Mouse (Mus musculus) retina, postnatal 7 days (tissue): Measurements from ENCODE around the gene Myo5c.
"Not testable (repeated sequence)": the region's sequence is repeated elsewhere in the genome, so short reads cannot be mapped to it uniquely, and the experiment has no call there.

Experiments used
- DNase-seq: peaks from one replicate; pipeline ENCODE4 v3.0.0-alpha.2; 2012; ENCODE audit warnings: low read depth, low spot score

Gene Myo5c

GRCm38 (mm10) chr9:75243730-75244406, 12.0 kb downstream of the Myo5c start:
- no peak for DNase-seq

DNA sequence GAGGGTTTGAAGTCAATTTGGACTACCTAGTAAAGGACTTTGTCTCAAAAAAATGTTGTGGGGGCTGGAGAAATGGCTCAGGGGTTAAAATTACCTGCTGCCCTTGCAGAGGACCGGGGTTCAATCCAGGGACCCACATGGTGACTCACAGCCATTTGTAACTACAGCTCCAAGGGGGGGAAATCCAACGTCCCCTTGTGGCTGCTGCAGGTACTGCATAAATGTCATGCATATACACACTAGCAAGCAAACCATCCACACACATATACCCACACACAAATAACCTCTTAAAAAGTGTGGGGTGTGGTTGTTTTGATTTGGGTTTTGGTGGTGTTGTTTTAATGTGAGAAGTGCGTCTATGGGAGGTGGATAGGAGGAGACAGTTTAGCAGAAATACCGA, 12.7 kb downstream of the Myo5c start:
- DNase-seq, result no peak

- no peak for DNase-seq
These were observed 14.5 kb downstream of the Myo5c start for GRCm38 (mm10) chr9:75246080-75246930.

DNA sequence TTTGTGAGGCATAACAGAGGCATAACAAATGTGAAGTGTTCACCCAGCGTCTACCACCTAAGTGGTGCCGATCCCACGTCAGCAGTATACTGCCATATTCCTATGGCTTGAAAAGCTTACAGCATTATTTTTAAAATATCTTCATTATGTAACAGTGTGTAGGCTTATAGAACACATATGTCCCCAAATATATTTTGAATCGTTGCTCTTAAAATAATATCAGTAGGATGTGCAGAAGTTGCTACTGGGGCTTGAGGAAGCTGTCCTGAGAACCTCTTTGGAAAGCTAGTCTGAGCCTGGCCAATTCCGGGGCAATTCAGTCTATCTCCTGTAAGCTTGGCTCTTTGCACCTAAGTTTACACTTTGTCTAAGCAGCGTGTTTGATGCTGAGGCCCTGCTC, 16.1 kb downstream of the Myo5c start:
- no peak for DNase-seq

GRCm38 (mm10) chr9:75248359-75248758, 16.5 kb downstream of the Myo5c start:
- no peak for DNase-seq

DNA sequence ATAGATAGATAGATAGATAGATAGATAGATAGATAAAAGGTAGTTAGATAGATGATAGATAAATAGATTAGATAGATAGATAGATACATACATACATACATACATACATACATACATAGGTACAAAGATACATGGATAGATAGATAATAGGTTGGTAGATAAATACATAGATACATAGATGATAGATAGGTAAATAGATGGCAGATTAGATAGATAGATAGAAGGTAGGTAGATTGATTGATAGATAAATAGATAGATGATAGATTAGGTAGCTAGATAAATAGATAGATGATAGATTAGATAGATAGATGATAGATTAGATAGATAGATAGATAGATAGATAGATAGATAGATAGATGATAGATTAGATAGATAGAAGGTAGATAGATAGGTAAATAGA, 17.1 kb downstream of the Myo5c start:
- no peak for DNase-seq

GRCm38 (mm10) chr9:75253158-75253557, 21.3 kb downstream of the Myo5c start:
- DNase-seq, result not testable (repeated sequence)

DNA sequence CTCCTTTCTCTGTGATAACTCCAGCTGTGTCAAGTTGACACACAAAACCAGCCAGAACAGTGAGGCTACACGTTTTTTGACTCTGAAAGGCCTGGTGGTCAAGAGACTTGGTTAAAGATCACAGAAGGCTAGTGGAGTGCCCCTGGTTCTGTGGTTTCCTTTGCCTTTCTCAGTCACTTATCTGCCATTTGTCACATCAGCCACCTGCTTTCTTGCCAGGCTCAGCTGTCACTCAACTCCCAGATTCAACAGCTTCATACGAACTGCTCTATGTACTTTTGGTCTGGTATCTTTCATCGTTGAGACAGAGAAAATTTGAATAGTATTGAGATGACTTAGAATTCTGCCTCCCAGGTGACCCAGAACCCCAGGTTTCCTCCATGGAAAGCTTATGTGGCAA, 21.9 kb downstream of the Myo5c start:
- DNase-seq, result no peak

DNA sequence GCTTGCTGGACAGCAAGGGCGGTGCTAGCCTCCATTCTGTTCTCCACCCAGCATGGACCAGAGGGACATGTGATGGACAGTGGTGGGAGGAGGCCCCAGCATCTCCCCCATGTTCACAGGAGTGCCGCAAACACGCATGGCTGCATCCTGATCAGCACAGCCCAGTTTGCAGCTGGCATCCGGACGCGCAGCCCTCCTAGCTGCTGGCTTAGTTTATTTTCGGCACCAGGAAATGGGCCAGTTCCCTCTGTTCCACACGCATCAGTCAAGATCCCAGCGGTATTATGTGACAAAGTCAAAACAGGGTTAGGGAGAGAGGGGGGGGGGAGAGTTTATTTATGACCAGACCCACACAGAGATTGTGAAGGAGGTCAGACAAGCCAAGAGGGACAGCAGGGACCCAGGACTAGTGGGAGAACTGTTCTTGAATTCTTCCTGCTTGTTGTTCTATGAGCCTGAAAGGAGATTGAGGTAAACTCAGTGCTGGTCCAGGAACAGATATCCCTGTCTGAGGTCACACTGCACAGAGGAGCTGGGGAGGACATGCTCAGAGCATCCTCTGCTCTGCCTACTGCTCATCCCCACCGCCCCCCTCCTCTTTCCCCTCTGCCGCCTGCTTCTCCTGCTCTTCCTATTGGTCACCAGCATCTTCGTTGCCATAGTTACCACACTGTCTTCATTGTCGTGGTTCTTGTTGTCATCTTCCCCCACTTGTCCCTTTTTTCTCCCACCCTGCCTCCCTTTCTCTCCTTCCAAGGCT, 22.6 kb downstream of the Myo5c start:
- no peak for DNase-seq

- DNase-seq, result no peak
These were observed 24.2 kb downstream of the Myo5c start for GRCm38 (mm10) chr9:75255820-75256545.

- DNase-seq, result no peak
These were observed 27.0 kb downstream of the Myo5c start for GRCm38 (mm10) chr9:75258792-75259191.

DNA sequence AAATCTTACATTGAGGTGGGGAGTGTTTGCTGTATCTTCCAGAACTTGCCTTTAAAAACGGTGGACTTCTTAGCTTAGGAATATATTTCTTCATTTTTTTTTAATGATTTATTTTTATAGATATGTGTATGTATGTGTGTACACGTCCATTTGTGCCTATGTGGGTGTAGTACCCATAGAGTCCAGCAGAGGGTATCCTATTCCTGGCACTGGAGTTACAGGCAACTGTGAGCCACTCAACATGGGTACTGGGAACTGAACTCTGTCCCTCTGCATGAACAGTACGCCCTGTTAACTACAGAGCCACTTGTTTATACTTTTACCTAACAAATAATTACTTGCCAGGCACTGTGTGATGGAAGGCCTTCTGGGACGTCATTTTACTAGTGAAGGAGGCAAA, 27.8 kb downstream of the Myo5c start:
- DNase-seq, result no peak

DNA sequence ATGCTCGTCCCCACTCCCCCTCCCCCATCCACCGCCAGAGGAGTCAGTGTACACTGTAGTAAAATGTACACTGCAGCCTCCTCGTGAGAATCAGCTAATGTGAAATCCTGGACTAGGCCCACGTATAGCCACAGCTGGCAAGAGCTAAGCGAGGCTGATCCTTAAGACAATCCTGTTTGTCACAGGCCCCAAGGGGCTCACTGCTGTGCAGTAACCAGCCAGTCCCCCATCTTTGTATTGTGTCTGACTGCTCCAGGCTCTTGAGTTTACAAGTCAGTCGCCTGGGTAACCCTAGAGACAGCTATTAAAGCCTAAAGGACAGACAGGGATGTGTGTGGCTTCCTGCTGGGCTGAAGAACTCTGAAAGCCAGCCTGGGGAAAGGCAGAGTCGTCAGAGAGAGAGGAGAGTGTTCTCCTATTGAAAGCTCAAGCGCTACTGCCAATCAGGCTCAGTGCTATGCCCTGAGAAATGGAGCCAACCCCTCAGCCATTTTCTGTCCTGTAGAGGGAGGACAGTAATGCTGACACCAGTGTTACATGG, 29.6 kb downstream of the Myo5c start:
- DNase-seq, result no peak

DNA sequence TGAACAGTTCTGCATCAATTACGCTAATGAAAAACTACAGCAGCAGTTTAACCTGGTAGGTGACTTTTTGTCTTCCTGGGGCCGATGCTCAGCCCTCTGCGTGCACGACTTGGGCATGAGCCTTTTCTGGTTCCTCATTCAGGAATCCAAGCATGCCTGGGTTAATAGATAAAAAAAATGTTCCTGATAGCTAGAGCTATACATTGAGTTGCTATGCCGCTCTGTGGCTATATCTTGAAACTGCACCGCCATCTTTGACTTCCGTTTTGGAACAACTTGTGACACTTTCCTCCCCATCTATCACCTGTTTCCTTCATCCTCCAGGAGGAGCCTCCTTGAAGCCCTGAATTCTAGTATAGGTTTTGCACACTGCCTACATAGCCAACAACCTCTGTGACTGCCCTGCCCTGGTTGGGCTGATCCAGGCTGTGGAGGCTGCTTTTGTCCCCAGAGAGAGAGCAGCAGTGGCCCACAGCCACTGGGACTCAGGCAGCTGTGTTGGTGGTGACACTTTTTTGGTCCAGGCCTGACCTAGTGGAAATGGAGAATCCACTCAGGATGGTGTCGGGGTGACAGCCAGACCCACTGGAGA, 30.5 kb downstream of the Myo5c start:
- DNase-seq, result no peak

DNA sequence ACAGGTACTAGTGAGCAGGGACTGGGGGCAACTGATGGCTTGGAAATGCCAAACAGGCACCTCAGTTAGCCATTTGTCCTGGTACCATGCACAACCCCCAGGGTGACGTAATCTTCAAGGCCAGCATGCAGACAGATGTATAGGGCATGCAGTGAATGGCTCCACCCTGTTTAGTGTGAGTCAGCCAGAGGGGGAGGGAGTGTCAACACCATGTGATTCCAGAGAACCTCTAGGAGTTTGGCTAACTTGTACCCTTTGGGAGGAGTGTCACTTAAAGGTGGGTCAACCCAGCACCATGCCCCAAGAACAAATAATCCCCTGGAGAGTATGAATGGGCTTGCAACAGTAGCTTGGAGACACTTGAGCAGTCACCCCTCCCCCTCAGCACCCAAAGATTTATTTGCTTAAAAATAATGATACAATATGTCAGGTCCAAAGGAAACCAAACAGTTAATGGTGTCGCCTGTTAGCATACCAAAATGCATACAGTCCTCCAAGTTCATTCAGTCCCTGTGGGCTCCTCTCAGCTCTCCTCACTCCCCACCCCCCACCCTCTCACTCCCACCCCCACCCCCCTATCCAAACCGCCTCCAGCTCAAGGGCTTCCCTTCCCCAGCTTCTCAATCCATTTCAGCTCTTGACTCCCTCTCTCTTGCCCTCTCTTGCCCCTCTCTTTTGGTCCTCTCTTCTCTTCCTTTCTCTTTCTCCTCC, 32.3 kb downstream of the Myo5c start:
- DNase-seq, result no peak

GRCm38 (mm10) chr9:75267147-75267546, 35.3 kb downstream of the Myo5c start:
- no peak for DNase-seq

- no peak for DNase-seq
These were observed 38.6 kb downstream of the Myo5c start for GRCm38 (mm10) chr9:75270382-75270781.

- no peak for DNase-seq
These were observed 39.7 kb downstream of the Myo5c start for GRCm38 (mm10) chr9:75271539-75271938.

DNA sequence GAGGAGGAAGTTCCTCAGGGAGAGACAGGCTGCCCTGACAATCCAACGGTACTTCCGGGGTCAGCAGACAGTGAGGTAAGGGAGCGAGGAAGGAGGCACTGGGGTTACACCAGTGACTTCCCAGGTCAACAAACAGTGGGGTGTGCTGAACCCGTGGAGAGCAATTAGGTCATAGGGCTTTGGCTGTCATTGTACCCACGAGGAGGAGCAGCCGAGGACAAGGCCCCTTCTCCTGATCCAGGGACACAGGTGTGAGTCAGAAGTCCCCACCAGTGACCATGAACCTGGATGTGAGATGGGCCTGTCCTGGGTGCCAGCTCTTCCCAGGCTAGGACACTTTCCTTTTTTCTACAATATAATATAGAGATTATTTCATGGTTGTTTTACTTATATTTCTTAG, 41.8 kb downstream of the Myo5c start:
- DNase-seq, result no peak

DNA sequence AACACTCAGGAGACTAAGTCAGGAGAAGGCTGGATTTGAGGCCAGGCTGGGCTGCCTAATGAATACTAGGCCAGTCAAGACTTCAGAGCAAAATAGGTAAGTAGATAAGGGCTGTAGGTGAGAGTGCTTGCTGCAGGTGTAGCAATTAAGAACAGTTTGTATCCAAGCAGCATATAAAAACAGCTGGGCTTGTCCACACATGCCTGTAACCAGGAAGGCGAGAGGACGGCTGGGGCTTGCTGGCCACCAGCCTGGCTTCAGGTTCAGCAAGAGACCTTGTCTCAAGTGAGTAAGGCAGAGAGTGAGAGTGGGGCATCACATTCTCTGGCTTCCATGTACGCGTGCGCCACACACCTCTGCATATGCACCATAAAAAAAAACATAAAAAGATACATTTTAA, 42.7 kb downstream of the Myo5c start:
- no peak for DNase-seq
